Mouse (Mus musculus): ENCODE results near the gene Nlrp4c.
"Not testable (repeated sequence)": the region's sequence is repeated elsewhere in the genome, so short reads cannot be mapped to it uniquely, and the experiment has no call there.

Nlrp4c gene

GRCm38 (mm10) chr7:6044861-6045260, at the start of gene Nlrp4c:
Gene Nlrp4c (plus strand): TSS chr7:6045161.
- DNase-seq (ENCODE audit: low read depth in 2 of 2, low spot score in 2 of 2), result no peak

- DNase-seq (ENCODE audit: low read depth in 2 of 2, low spot score in 2 of 2), result no peak
These were observed 34.1 kb upstream of the Nlrp4c start, which contains the start of gene Vmn1r65 for GRCm38 (mm10) chr7:6010910-6011309. Gene Vmn1r65 (minus strand): TSS chr7:6011010.

GRCm38 (mm10) chr7:6119501-6119900, 74.5 kb downstream of the Nlrp4c start:
- DNase-seq (ENCODE audit: low read depth in 2 of 2, low spot score in 2 of 2), result no peak

- not testable (repeated sequence) for DNase-seq (ENCODE audit: low read depth in 2 of 2, low spot score in 2 of 2)
These were observed 75.1 kb downstream of the Nlrp4c start for GRCm38 (mm10) chr7:6120104-6120503.

GRCm38 (mm10) chr7:6121128-6121527, 76.2 kb downstream of the Nlrp4c start:
- not testable (repeated sequence) for DNase-seq (ENCODE audit: low read depth in 2 of 2, low spot score in 2 of 2)

GRCm38 (mm10) chr7:6126690-6127448, 81.9 kb downstream of the Nlrp4c start:
- DNase-seq (ENCODE audit: low read depth in 2 of 2, low spot score in 2 of 2), result peak; percentile 69 to 79

- no peak for DNase-seq (ENCODE audit: low read depth in 2 of 2, low spot score in 2 of 2)
These were observed 85.4 kb downstream of the Nlrp4c start for GRCm38 (mm10) chr7:6130346-6130745.

- no peak for DNase-seq (ENCODE audit: low read depth in 2 of 2, low spot score in 2 of 2)
These were observed 87.7 kb downstream of the Nlrp4c start for GRCm38 (mm10) chr7:6132646-6133045.

GRCm38 (mm10) chr7:6136497-6136896, 91.5 kb downstream of the Nlrp4c start:
- DNase-seq (ENCODE audit: low read depth in 2 of 2, low spot score in 2 of 2), result no peak

GRCm38 (mm10) chr7:6139295-6139694, 94.3 kb downstream of the Nlrp4c start:
- no peak for DNase-seq (ENCODE audit: low read depth in 2 of 2, low spot score in 2 of 2)

GRCm38 (mm10) chr7:6143991-6144531, 99.1 kb downstream of the Nlrp4c start:
- no peak for DNase-seq (ENCODE audit: low read depth in 2 of 2, low spot score in 2 of 2)

- DNase-seq (ENCODE audit: low read depth in 2 of 2, low spot score in 2 of 2), result no peak
These were observed 100.6 kb downstream of the Nlrp4c start for GRCm38 (mm10) chr7:6145423-6146188.

- DNase-seq (ENCODE audit: low read depth in 2 of 2, low spot score in 2 of 2), result no peak
These were observed 101.4 kb downstream of the Nlrp4c start for GRCm38 (mm10) chr7:6146194-6146981.

- no peak for DNase-seq (ENCODE audit: low read depth in 2 of 2, low spot score in 2 of 2)
These were observed 102.0 kb downstream of the Nlrp4c start for GRCm38 (mm10) chr7:6146982-6147325.

- DNase-seq (ENCODE audit: low read depth in 2 of 2, low spot score in 2 of 2), result no peak
These were observed 102.7 kb downstream of the Nlrp4c start for GRCm38 (mm10) chr7:6147688-6148087.

GRCm38 (mm10) chr7:6151266-6151665, 106.3 kb downstream of the Nlrp4c start:
- no peak for DNase-seq (ENCODE audit: low read depth in 2 of 2, low spot score in 2 of 2)

GRCm38 (mm10) chr7:6152036-6152435, 107.1 kb downstream of the Nlrp4c start:
- no peak for DNase-seq (ENCODE audit: low read depth in 2 of 2, low spot score in 2 of 2)

- no peak for DNase-seq (ENCODE audit: low read depth in 2 of 2, low spot score in 2 of 2)
These were observed 108.2 kb downstream of the Nlrp4c start for GRCm38 (mm10) chr7:6153131-6153530.

GRCm38 (mm10) chr7:6154164-6154563, 109.2 kb downstream of the Nlrp4c start:
- no peak for DNase-seq (ENCODE audit: low read depth in 2 of 2, low spot score in 2 of 2)
